Mouse (Mus musculus) E14TG2a.4 (cell line): ENCODE results near the gene Myo1e.

ENCODE experiments used
- CTCF ChIP-seq: conservative IDR thresholded peaks from 2 replicates; pipeline ENCODE4 v1.5.1; 2014; ENCODE audit warnings: low read length
- POU5F1 ChIP-seq: IDR thresholded peaks from 2 replicates; pipeline ENCODE4 v1.6.1; 2014; ENCODE audit warnings: low read length, borderline replicate concordance

- TF ChIP-seq CTCF (no peak), POU5F1 (no peak)
These were observed 36.6 kb downstream of the Myo1e start for GRCm38 (mm10) chr9:70243708-70244107.
